Mouse (Mus musculus) ES-E14 (cell line): ENCODE results near the gene Gimap8. TPM values are rescaled to one million over a fixed set of nuclear protein-coding genes. Genes with fewer than 3 reads are reported as not detected.
A peak's percentile ranks its signal among the peaks of the same experiment; 100 is the strongest.

Source experiments
- DNase-seq: peaks from one replicate; pipeline ENCODE4 v3.0.0-alpha.2; 2013; ENCODE audit warnings: low read depth, low spot score
- H3K27ac ChIP-seq: 2 replicates; pipeline ENCODE4 v1.5.1; 2012; ENCODE audit warnings: low read depth, mild to moderate bottlenecking, low read length, moderate library complexity, mixed read lengths; ENCODE audit not compliant: poor library complexity, insufficient read depth, severe bottlenecking
- H3K36me3 ChIP-seq: 2 replicates; pipeline ENCODE4 v1.6.1; 2012; ENCODE audit warnings: mild to moderate bottlenecking, low read length, moderate library complexity, mixed read lengths; ENCODE audit not compliant: control insufficient read depth, poor library complexity, insufficient read depth, severe bottlenecking
- H3K4me1 ChIP-seq, 2 experiments: fragments of 150-350 bp in 1 of 2; sonication (generic) in 1 of 2; 2 replicates each; pipeline ENCODE4 v1.6.1; 2012; ENCODE audit warnings: low read length in 2 of 2, mild to moderate bottlenecking in 1 of 2, mixed read lengths in 1 of 2; ENCODE audit not compliant: control insufficient read depth in 2 of 2, insufficient read depth in 2 of 2, poor library complexity in 1 of 2
- H3K4me3 ChIP-seq, 2 experiments: fragments of 150-350 bp in 1 of 2; sonication (generic) in 1 of 2; 2 replicates each; pipeline ENCODE4 v1.5.1; 2012; ENCODE audit warnings: low read length in 2 of 2, low read depth in 1 of 2, mild to moderate bottlenecking in 1 of 2, mixed read lengths in 1 of 2; ENCODE audit not compliant: insufficient read depth in 1 of 2, poor library complexity in 1 of 2, severe bottlenecking in 1 of 2
- H3K9ac ChIP-seq: 2 replicates; pipeline ENCODE4 v1.6.1; 2012; ENCODE audit warnings: low read depth, mild to moderate bottlenecking, low read length, mixed read lengths; ENCODE audit not compliant: poor library complexity, insufficient read depth, severe bottlenecking
- H3K9me3 ChIP-seq: fragments of 150-350 bp; sonication (generic); 2 replicates; pipeline ENCODE4 v1.6.1; 2012; ENCODE audit warnings: low read depth, mild to moderate bottlenecking, low read length; ENCODE audit not compliant: control insufficient read depth, insufficient read depth
- CHD2 ChIP-seq: IDR thresholded peaks from 2 replicates; pipeline ENCODE4 v1.6.1; 2014; ENCODE audit warnings: mild to moderate bottlenecking, low read depth, low read length, inconsistent platforms
- HCFC1 ChIP-seq: IDR thresholded peaks from 2 replicates; pipeline ENCODE4 v1.6.1; 2012; ENCODE audit warnings: low read length, inconsistent platforms, borderline replicate concordance; ENCODE audit not compliant: insufficient read depth
- MAFK ChIP-seq: IDR thresholded peaks from 2 replicates; pipeline ENCODE4 v1.6.1; 2014; ENCODE audit warnings: mild to moderate bottlenecking, low read depth, low read length, inconsistent platforms; ENCODE audit not compliant: insufficient read depth
- ZC3H11A ChIP-seq: IDR thresholded peaks from 2 replicates; pipeline ENCODE4 v1.6.1; 2012; ENCODE audit warnings: low read depth, mild to moderate bottlenecking, inconsistent platforms, low read length, borderline replicate concordance
- ZNF384 ChIP-seq: IDR thresholded peaks from 2 replicates; pipeline ENCODE4 v1.6.1; 2012; ENCODE audit warnings: low read depth, low read length, inconsistent platforms
- in situ Hi-C, 2 experiments: fragments of 600-800 bp; cut with MboI; formaldehyde crosslinking; loops; one replicate each; pipeline ENCODE4 v1.15.1; 2025; ENCODE audit warnings: low sequenced_read_pairs in 2 of 2, inconsistent platforms in 1 of 2; ENCODE audit not compliant: unreplicated experiment in 2 of 2
- total RNA-seq: library from RNA; depleted of rRNA; stranded (reverse); fragments of 300-350 nt; gene quantifications from 2 replicates; pipeline ENCODE4 v1.2.3, GENCODE M21; 2012

Gene Gimap8
- total RNA-seq, 1 experiment = 0.22 TPM

- Histone ChIP-seq H3K9ac (no peak overlapping the region), H3K4me3 (no peak overlapping the region), H3K4me1 (peaks cover 0 to 5% of the 10 kb centered on the region in 2 experiments; a peak in 1 of 4 replicates), H3K36me3 (no peaks in the 10 kb centered on the region), H3K27ac (no peak overlapping the region), H3K9me3 (no peaks in the 10 kb centered on the region)
- TF ChIP-seq CHD2 (no peak), ZC3H11A (no peak), HCFC1 (no peak), ZNF384 (no peak), MAFK (no peak)
- in situ Hi-C loops = no loop called here
- DNase-seq = no peak
Observed at GRCm38 (mm10) chr6:48608124-48608523, 38.9 kb upstream of the Gimap8 start.

DNA sequence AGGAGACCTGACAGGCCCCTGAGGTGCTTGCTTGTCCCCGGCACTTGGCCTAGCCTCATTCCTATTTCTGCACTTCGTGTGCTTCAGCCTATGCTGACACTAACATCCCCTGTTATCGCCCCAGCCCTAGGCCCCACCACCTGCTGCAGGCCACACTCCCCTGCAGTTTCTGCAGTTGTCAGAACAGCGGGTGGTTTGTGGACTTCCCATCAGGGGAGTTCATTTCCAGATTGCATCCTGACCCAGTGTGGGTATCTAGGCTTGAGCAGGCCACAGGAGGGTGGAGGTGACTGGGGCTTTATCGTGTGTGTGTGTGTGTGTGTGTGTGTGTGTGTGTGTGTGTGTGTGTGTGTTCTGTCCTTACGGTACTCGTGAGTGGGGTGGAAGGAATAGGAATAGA lies 37.5 kb upstream of the Gimap8 start:
- no peak overlapping the region for H3K4me3 ChIP-seq
- H3K9me3 ChIP-seq = no peaks in the 10 kb centered on the region
- H3K36me3 ChIP-seq = no peaks in the 10 kb centered on the region
- 0 out of 2 replicates have a peak overlapping the region, but pooled peaks have one; percentile 4 for H3K9ac ChIP-seq
- in situ Hi-C loops = no loop called here
- H3K4me1 ChIP-seq = peaks cover 0 to 5% of the 10 kb centered on the region in 2 experiments; a peak in 1 of 4 replicates
- no peak for TF ChIP-seq ZC3H11A
- TF ChIP-seq MAFK = no peak
- no peak for TF ChIP-seq ZNF384
- no peak for TF ChIP-seq CHD2
- TF ChIP-seq HCFC1 = no peak
- DNase-seq = no peak
- H3K27ac ChIP-seq = no peak overlapping the region

- Histone ChIP-seq H3K27ac (no peak overlapping the region), H3K36me3 (no peaks in the 10 kb centered on the region), H3K9ac (no peak overlapping the region), H3K4me3 (no peak overlapping the region), H3K4me1 (peaks cover 0 to 5% of the 10 kb centered on the region in 2 experiments; a peak in 1 of 4 replicates), H3K9me3 (no peaks in the 10 kb centered on the region)
- no peak for DNase-seq
- TF ChIP-seq CHD2 (no peak), MAFK (no peak), ZC3H11A (no peak), HCFC1 (no peak), ZNF384 (no peak)
- in situ Hi-C loops = no loop called here
Observed at GRCm38 (mm10) chr6:48610657-48611056, 36.4 kb upstream of the Gimap8 start.

DNA sequence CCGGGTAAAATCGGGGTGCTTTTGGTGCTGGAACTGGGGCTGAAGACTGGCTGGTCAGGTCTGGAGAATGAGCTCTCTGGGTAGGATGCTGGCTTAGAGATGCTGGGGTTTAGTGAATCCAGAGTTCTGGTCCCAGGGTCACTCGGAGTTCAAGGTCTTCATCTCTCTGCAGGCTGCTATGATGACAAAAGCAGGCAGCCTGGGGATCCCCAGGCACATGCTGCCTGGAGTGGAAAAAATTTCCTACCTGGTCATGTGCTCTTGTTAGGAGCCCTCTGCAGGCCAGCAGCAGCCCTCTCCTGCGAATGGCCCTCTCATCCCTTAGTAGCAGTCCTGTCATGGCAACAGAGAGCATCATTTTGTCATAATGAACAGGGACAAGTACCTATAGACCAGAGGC lies 33.6 kb upstream of the Gimap8 start:
- TF ChIP-seq ZNF384 = no peak
- no peak for TF ChIP-seq MAFK
- TF ChIP-seq CHD2 = no peak
- TF ChIP-seq HCFC1 = no peak
- TF ChIP-seq ZC3H11A = no peak
- Histone ChIP-seq H3K9ac (no peak overlapping the region), H3K4me1 (peaks cover 0 to 2% of the 10 kb centered on the region in 2 experiments; a peak in 1 of 4 replicates), H3K4me3 (no peak overlapping the region), H3K9me3 (no peaks in the 10 kb centered on the region), H3K27ac (no peak overlapping the region), H3K36me3 (no peaks in the 10 kb centered on the region)
- DNase-seq = no peak
- in situ Hi-C loops = no loop called here

DNA sequence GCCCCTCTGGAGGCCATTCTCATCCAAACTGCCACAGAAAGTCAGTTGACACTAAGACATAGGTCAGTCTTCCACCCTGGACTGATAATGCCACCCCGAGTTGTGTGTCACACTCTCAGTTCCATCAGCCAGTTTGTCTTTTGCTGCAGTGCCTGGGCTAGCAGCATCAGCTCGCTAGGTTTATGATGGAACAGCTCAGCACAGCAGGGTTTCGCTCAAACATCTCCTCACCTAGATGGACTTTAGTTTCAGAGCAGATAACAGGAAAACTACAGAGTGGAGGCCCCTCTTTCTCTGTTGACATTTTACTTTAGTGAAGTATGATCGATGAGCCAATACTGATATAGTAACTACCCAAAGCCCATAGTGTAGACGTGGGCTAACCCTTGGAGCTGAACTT lies 32.3 kb upstream of the Gimap8 start:
- peaks cover 4% of the 10 kb centered on the region; the same call in 1 of the 2 replicates for H3K36me3 ChIP-seq
- no peak overlapping the region for H3K9ac ChIP-seq
- no peak overlapping the region for H3K4me3 ChIP-seq
- H3K27ac ChIP-seq = no peak overlapping the region
- no peak for TF ChIP-seq ZNF384
- TF ChIP-seq CHD2 = no peak
- TF ChIP-seq ZC3H11A = no peak
- no peak for TF ChIP-seq HCFC1
- TF ChIP-seq MAFK = no peak
- peaks cover 0 to 7% of the 10 kb centered on the region in 2 experiments; a peak in 1 of 4 replicates for H3K4me1 ChIP-seq
- in situ Hi-C loops = no loop called here
- no peak for DNase-seq
- no peaks in the 10 kb centered on the region for H3K9me3 ChIP-seq
